Mouse (Mus musculus) CH12.LX (cell line): Measurements from ENCODE around the gene Dusp14. TPM values are rescaled to one million over a fixed set of nuclear protein-coding genes. Genes with fewer than 3 reads are reported as not detected.
A peak's percentile ranks its signal among the peaks of the same experiment; 100 is the strongest.

Experiments used
- DNase-seq: peaks from one replicate; pipeline ENCODE4 v3.0.0-alpha.2; 2013; ENCODE audit errors: extremely low read depth
- H3K27ac ChIP-seq: 2 replicates; pipeline ENCODE4 v1.5.1; 2012; ENCODE audit warnings: low read depth, mild to moderate bottlenecking, control low read depth, moderate library complexity; ENCODE audit not compliant: insufficient read depth
- H3K27me3 ChIP-seq: replicated peaks from 2 replicates; pipeline ENCODE3; 2012; ENCODE audit warnings: inconsistent platforms
- H3K36me3 ChIP-seq, 2 experiments: replicated peaks in 1 of 2; 2 replicates each; pipeline versions ENCODE3 to v1.6.1; 2012; ENCODE audit warnings: inconsistent platforms in 1 of 2, low read length in 1 of 2, mild to moderate bottlenecking in 1 of 2, mixed read lengths in 1 of 2, moderate library complexity in 1 of 2; ENCODE audit not compliant: control insufficient read depth in 1 of 2, insufficient read depth in 1 of 2
- H3K4me1 ChIP-seq, 2 experiments: 2 replicates each; pipeline ENCODE4 v1.6.1; 2012; ENCODE audit warnings: inconsistent platforms in 1 of 2, moderate library complexity in 1 of 2; ENCODE audit not compliant: insufficient read depth in 2 of 2, control insufficient read depth in 1 of 2
- H3K4me2 ChIP-seq: 2 replicates; pipeline ENCODE4 v1.6.1; 2012; ENCODE audit warnings: low read depth, mild to moderate bottlenecking, control low read depth; ENCODE audit not compliant: poor library complexity, insufficient read depth, severe bottlenecking
- H3K4me3 ChIP-seq, 3 experiments: fragments of 150-350 bp in 1 of 3; sonication (generic) in 1 of 3; replicated peaks in 1 of 3; 2 replicates each; pipeline versions ENCODE3 to v1.5.1; 2011 to 2012; ENCODE audit warnings: low read depth in 2 of 3, low read length in 2 of 3, mild to moderate bottlenecking in 2 of 3, moderate library complexity in 2 of 3, control low read depth in 1 of 3, improper control_type of control experiment in 1 of 3, inconsistent platforms in 1 of 3, mixed read lengths in 1 of 3; ENCODE audit not compliant: poor library complexity in 1 of 3
- H3K79me2 ChIP-seq: replicated peaks from 2 replicates; pipeline ENCODE4 v1.6.1; 2012; ENCODE audit warnings: mild to moderate bottlenecking, moderate library complexity; ENCODE audit not compliant: control insufficient read depth, poor library complexity, insufficient read depth, severe bottlenecking; ENCODE audit errors: extremely low read depth
- H3K9ac ChIP-seq: 2 replicates; pipeline ENCODE4 v1.6.1; 2012; ENCODE audit warnings: low read depth, mild to moderate bottlenecking, control low read depth, moderate library complexity; ENCODE audit not compliant: insufficient read depth
- H3K9me3 ChIP-seq: replicated peaks from 2 replicates; pipeline ENCODE3; 2012; ENCODE audit warnings: low read length, inconsistent platforms, mixed read lengths
- BHLHE40 ChIP-seq: IDR thresholded peaks from 2 replicates; pipeline ENCODE4 v1.6.1; 2011; ENCODE audit warnings: mild to moderate bottlenecking, low read depth, low read length, improper control_type of control experiment
- CHD1 ChIP-seq: IDR thresholded peaks from 2 replicates; pipeline ENCODE4 v1.6.1; 2012; ENCODE audit warnings: low read depth, low read length, improper control_type of control experiment, inconsistent platforms
- CHD2 ChIP-seq: IDR thresholded peaks from 2 replicates; pipeline ENCODE4 v1.6.1; 2011; ENCODE audit warnings: low read length, improper control_type of control experiment
- CTCF ChIP-seq, 2 experiments: IDR thresholded peaks in 1 of 2; conservative IDR thresholded peaks in 1 of 2; 2 replicates each; pipeline ENCODE4 v1.5.1; 2011 to 2012; ENCODE audit warnings: low read depth in 2 of 2, low read length in 2 of 2, improper control_type of control experiment in 1 of 2, inconsistent platforms in 1 of 2, mild to moderate bottlenecking in 1 of 2, moderate library complexity in 1 of 2
- E2F4 ChIP-seq: IDR thresholded peaks from 2 replicates; pipeline ENCODE4 v1.6.1; 2011; ENCODE audit warnings: low read depth, low read length, improper control_type of control experiment; ENCODE audit not compliant: insufficient replicate concordance
- ELF1 ChIP-seq: IDR thresholded peaks from 2 replicates; pipeline ENCODE4 v1.6.1; 2014; ENCODE audit warnings: low read depth, mild to moderate bottlenecking, inconsistent platforms, low read length, improper control_type of control experiment
- EP300 ChIP-seq: IDR thresholded peaks from 2 replicates; pipeline ENCODE4 v1.6.1; 2011; ENCODE audit warnings: low read length, improper control_type of control experiment
- ETS1 ChIP-seq: conservative IDR thresholded peaks from 2 replicates; pipeline ENCODE4 v1.6.1; 2012; ENCODE audit warnings: low read depth, mild to moderate bottlenecking, inconsistent platforms, low read length, improper control_type of control experiment, moderate library complexity
- IRF4 ChIP-seq: IDR thresholded peaks from 2 replicates; pipeline ENCODE4 v1.6.1; 2014; ENCODE audit warnings: low read depth, mild to moderate bottlenecking, inconsistent platforms, low read length, improper control_type of control experiment
- JUN ChIP-seq: IDR thresholded peaks from 2 replicates; pipeline ENCODE4 v1.6.1; 2011; ENCODE audit warnings: low read depth, mild to moderate bottlenecking, low read length, improper control_type of control experiment, moderate library complexity; ENCODE audit not compliant: insufficient read depth
- JUND ChIP-seq: conservative IDR thresholded peaks from 2 replicates; pipeline ENCODE4 v1.6.1; 2011; ENCODE audit warnings: low read depth, low read length, improper control_type of control experiment
- KAT2A ChIP-seq: IDR thresholded peaks from 2 replicates; pipeline ENCODE4 v1.6.1; 2012; ENCODE audit warnings: low read length, improper control_type of control experiment, inconsistent platforms; ENCODE audit not compliant: insufficient replicate concordance
- MAFK ChIP-seq: IDR thresholded peaks from 2 replicates; pipeline ENCODE4 v1.6.1; 2011; ENCODE audit warnings: low read length, improper control_type of control experiment; ENCODE audit not compliant: insufficient replicate concordance
- MAX ChIP-seq: IDR thresholded peaks from 2 replicates; pipeline ENCODE4 v1.6.1; 2011; ENCODE audit warnings: low read length, improper control_type of control experiment
- MAZ ChIP-seq: IDR thresholded peaks from 2 replicates; pipeline ENCODE4 v1.6.1; 2012; ENCODE audit warnings: low read depth, mild to moderate bottlenecking, inconsistent platforms, low read length, improper control_type of control experiment, moderate library complexity
- MEF2A ChIP-seq: IDR thresholded peaks from 2 replicates; pipeline ENCODE4 v1.6.1; 2014; ENCODE audit warnings: low read depth, mild to moderate bottlenecking, inconsistent platforms, low read length, improper control_type of control experiment, borderline replicate concordance
- MXI1 ChIP-seq: IDR thresholded peaks from 2 replicates; pipeline ENCODE4 v1.6.1; 2011; ENCODE audit warnings: mild to moderate bottlenecking, low read depth, low read length, improper control_type of control experiment
- MYC ChIP-seq: IDR thresholded peaks from 2 replicates; pipeline ENCODE4 v1.6.1; 2011; ENCODE audit warnings: low read depth, mild to moderate bottlenecking, improper control_type of control experiment, low read length
- NELFE ChIP-seq: IDR thresholded peaks from 2 replicates; pipeline ENCODE4 v1.6.1; 2011; ENCODE audit warnings: low read depth, low read length, improper control_type of control experiment
- PAX5 ChIP-seq: IDR thresholded peaks from 2 replicates; pipeline ENCODE4 v1.6.1; 2012; ENCODE audit warnings: low read length, inconsistent platforms, mixed read lengths
- POLR2A ChIP-seq: IDR thresholded peaks from 2 replicates; pipeline ENCODE4 v1.6.1; 2011; ENCODE audit warnings: low read depth, mild to moderate bottlenecking, improper control_type of control experiment, low read length
- POLR2AphosphoS2 ChIP-seq: IDR thresholded peaks from 2 replicates; pipeline ENCODE4 v1.6.1; 2011; ENCODE audit warnings: low read depth, low read length, improper control_type of control experiment
- RAD21 ChIP-seq: IDR thresholded peaks from 2 replicates; pipeline ENCODE4 v1.6.1; 2011; ENCODE audit warnings: low read depth, mild to moderate bottlenecking, low read length, improper control_type of control experiment, moderate library complexity
- SIN3A ChIP-seq: IDR thresholded peaks from 2 replicates; pipeline ENCODE4 v1.6.1; 2012; ENCODE audit warnings: low read length, improper control_type of control experiment, inconsistent platforms
- SMC3 ChIP-seq: IDR thresholded peaks from 2 replicates; pipeline ENCODE4 v1.6.1; 2011; ENCODE audit warnings: low read depth, low read length, improper control_type of control experiment
- TCF12 ChIP-seq: IDR thresholded peaks from 2 replicates; pipeline ENCODE4 v1.6.1; 2014; ENCODE audit warnings: low read depth, mild to moderate bottlenecking, inconsistent platforms, low read length, improper control_type of control experiment
- UBTF ChIP-seq: IDR thresholded peaks from 2 replicates; pipeline ENCODE4 v1.6.1; 2012; ENCODE audit warnings: low read depth, mild to moderate bottlenecking, inconsistent platforms, low read length, improper control_type of control experiment, moderate library complexity
- USF1 ChIP-seq: IDR thresholded peaks from 2 replicates; pipeline ENCODE4 v1.6.1; 2014; ENCODE audit warnings: low read depth, mild to moderate bottlenecking, inconsistent platforms, low read length, improper control_type of control experiment
- USF2 ChIP-seq: conservative IDR thresholded peaks from 2 replicates; pipeline ENCODE4 v1.6.1; 2011; ENCODE audit warnings: low read depth, low read length, improper control_type of control experiment
- ZC3H11A ChIP-seq: IDR thresholded peaks from 2 replicates; pipeline ENCODE4 v1.6.1; 2012; ENCODE audit warnings: low read depth, mild to moderate bottlenecking, inconsistent platforms, low read length, improper control_type of control experiment
- ZKSCAN1 ChIP-seq: IDR thresholded peaks from 2 replicates; pipeline ENCODE4 v1.6.1; 2012; ENCODE audit warnings: low read depth, inconsistent platforms, low read length, improper control_type of control experiment, borderline replicate concordance
- ZMIZ1 ChIP-seq: IDR thresholded peaks from 2 replicates; pipeline ENCODE4 v1.6.1; 2012; ENCODE audit warnings: low read depth, mild to moderate bottlenecking, inconsistent platforms, low read length, improper control_type of control experiment
- ZNF384 ChIP-seq: IDR thresholded peaks from 2 replicates; pipeline ENCODE4 v1.6.1; 2012; ENCODE audit warnings: low read depth, low read length, improper control_type of control experiment, inconsistent platforms
- dilution Hi-C: fragments of 300-500 bp; cut with MboI; formaldehyde crosslinking; loops from 2 replicates; pipeline ENCODE4 v1.14.3; 2020; ENCODE audit warnings: low sequenced_read_pairs; ENCODE audit not compliant: extremely low pct_unique_long_range_greater_than_20kb, extremely low pct_ligation_motif_present
- in situ Hi-C: fragments of 300-500 bp; cut with MboI; formaldehyde crosslinking; loops from 3 replicates; pipeline ENCODE4 v1.14.3; 2019; ENCODE audit warnings: low sequenced_read_pairs, low pct_ligation_motif_present, low pct_unique_long_range_greater_than_20kb, mixed read lengths
- polyA plus RNA-seq: library from polyadenylated mRNA; unstranded; fragments of >175 nt; gene quantifications from 2 replicates; pipeline ENCODE4 v1.2.1, GENCODE M21; 2012; ENCODE audit warnings: low read depth; ENCODE audit not compliant: insufficient read length
- total RNA-seq, 2 experiments: library from RNA; depleted of rRNA; stranded (reverse); fragments of 300-350 nt in 1 of 2; fragments of >200 nt in 1 of 2; gene quantifications; 2 replicates each; pipeline ENCODE4 v1.2.3; 2012 to 2014

Dusp14 gene
- total and polyA plus RNA-seq, 3 experiments: 52.7 to 127 (median 124) TPM

- TF ChIP-seq MEF2A: peak; percentile 57; the same call in 1 of the 2 replicates
- peak; percentile 70; the same call in 1 of the 2 replicates for TF ChIP-seq TCF12
- TF ChIP-seq MXI1: peak; percentile 59; the same call in 1 of the 2 replicates
- TF ChIP-seq CHD2: no peak
These were observed 5.0 kb upstream of the Dusp14 start (continued) for GRCm38 (mm10) chr11:84073816-84074764.

- Histone ChIP-seq H3K79me2 (no peaks in the 10 kb centered on the region), H3K4me2 (peak overlapping the region; percentile 39), H3K4me1 (peaks cover 22 to 62% of the 10 kb centered on the region in 2 experiments), H3K4me3 (no peak overlapping the region), H3K27ac (peak overlapping the region; percentile 92), H3K9ac (peak overlapping the region; percentile 36), H3K36me3 (peaks cover 0 to 9% of the 10 kb centered on the region in 2 experiments), H3K9me3 (no peaks in the 10 kb centered on the region), H3K27me3 (no peaks in the 10 kb centered on the region)
- in situ Hi-C loops: loop anchor here (5.0 kb wide), 1 partner anchor 34 kb away; no protein-coding TSS in a partner anchor
- DNase-seq: peak; percentile 93
- dilution Hi-C loops: no loop called here
- TF ChIP-seq ZKSCAN1 (0 out of 2 replicates have a peak, but pooled peaks have one; percentile 35), JUN (peak; percentile 68), UBTF (0 out of 2 replicates have a peak, but pooled peaks have one; percentile 54), MYC (peak; percentile 80), JUND (peak; percentile 89), TCF12 (peak; percentile 94), PAX5 (no peak), CHD1 (no peak; the same call in 1 of the 2 replicates), CHD2 (peak; percentile 79), USF1 (no peak), NELFE (peak; percentile 62), KAT2A (0 out of 2 replicates have a peak, but pooled peaks have one; percentile 64), ZC3H11A (no peak; the same call in 1 of the 2 replicates), MAFK (peak; percentile 82), SIN3A (peak; percentile 95), ZNF384 (0 out of 2 replicates have a peak, but pooled peaks have one; percentile 47), POLR2A (no peak), ELF1 (peak; percentile 71), MXI1 (peak; percentile 88), RAD21 (no peak; the same call in none of the 2 replicates), POLR2AphosphoS2 (no peak; the same call in 1 of the 2 replicates), SMC3 (no peak), USF2 (no peak), ZMIZ1 (peak; percentile 93), CTCF (conservative IDR thresholded peaks at IDR 0.05 in 1 of 2, IDR thresholded peaks at IDR 0.05 in 1 of 2; ENCODE audit: low read depth in 2 of 2, low read length in 2 of 2) (no peak), IRF4 (peak; percentile 95), MAZ (0 out of 2 replicates have a peak, but pooled peaks have one; percentile 29), BHLHE40 (peak; percentile 85), MAX (peak; percentile 85), E2F4 (no peak), EP300 (peak; percentile 92), ETS1 (peak; percentile 100)
These were observed 4.0 kb upstream of the Dusp14 start for GRCm38 (mm10) chr11:84072904-84073651.
